Mouse (Mus musculus): ENCODE data around the gene Fam189b.

GRCm38 (mm10) chr3:89232614-89233013 lies 49.7 kb downstream of the Fam189b start:
- TF ChIP-seq CTCF (IDR thresholded peaks at IDR 0.05; ENCODE audit: extremely low read depth, insufficient read length, insufficient replicate concordance, low read depth, low read length), result no peak
- TF ChIP-seq POLR2A (IDR thresholded peaks at IDR 0.05; ENCODE audit: low read depth, low read length), result no peak

All from small intestine, adult 2 months (tissue).